Mouse (Mus musculus) gastrocnemius, adult 2 months (tissue): Measurements from ENCODE around the gene Hist1h4j. TPM values are rescaled to one million over a fixed set of nuclear protein-coding genes. Genes with fewer than 3 reads are reported as not detected.

ENCODE experiments used
- DNase-seq: peaks from one replicate; pipeline ENCODE4 v3.0.0; 2022
- H3K27ac ChIP-seq: fragments of 200-600 bp; 2 replicates; pipeline ENCODE4 v1.8.1; 2022; ENCODE audit warnings: mild to moderate bottlenecking
- H3K4me3 ChIP-seq: fragments of 200-600 bp; 2 replicates; pipeline ENCODE4 v1.8.1; 2022; ENCODE audit warnings: mild to moderate bottlenecking, moderate library complexity
- CTCF ChIP-seq: fragments of 200-600 bp; IDR thresholded peaks from 2 replicates; pipeline ENCODE4 v1.8.1; 2022; ENCODE audit warnings: antibody characterized with exemption, mild to moderate bottlenecking, moderate library complexity
- intact Hi-C: fragments of 180-260 bp; cut with DNase I; formaldehyde crosslinking; loops from one replicate; pipeline ENCODE4 v1.15.1; 2025
- long read RNA-seq, 2 experiments: library from polyadenylated mRNA; stranded (forward); transcript quantifications; one replicate each; pipeline ENCODE4 v2.0.0; 2021
- total RNA-seq, 2 experiments: library from RNA; stranded (reverse); gene quantifications; 2 replicates each; pipeline ENCODE4 v1.2.3; 2021

The Hist1h4j gene
- 1 to 10 TPM in 1 of 2 experiments, under 1 TPM in 1; 0.42 to 1.1 TPM for total RNA-seq
- long read RNA-seq, experiment 1: 0 reads
- long read RNA-seq, experiment 2: 0 reads

DNA sequence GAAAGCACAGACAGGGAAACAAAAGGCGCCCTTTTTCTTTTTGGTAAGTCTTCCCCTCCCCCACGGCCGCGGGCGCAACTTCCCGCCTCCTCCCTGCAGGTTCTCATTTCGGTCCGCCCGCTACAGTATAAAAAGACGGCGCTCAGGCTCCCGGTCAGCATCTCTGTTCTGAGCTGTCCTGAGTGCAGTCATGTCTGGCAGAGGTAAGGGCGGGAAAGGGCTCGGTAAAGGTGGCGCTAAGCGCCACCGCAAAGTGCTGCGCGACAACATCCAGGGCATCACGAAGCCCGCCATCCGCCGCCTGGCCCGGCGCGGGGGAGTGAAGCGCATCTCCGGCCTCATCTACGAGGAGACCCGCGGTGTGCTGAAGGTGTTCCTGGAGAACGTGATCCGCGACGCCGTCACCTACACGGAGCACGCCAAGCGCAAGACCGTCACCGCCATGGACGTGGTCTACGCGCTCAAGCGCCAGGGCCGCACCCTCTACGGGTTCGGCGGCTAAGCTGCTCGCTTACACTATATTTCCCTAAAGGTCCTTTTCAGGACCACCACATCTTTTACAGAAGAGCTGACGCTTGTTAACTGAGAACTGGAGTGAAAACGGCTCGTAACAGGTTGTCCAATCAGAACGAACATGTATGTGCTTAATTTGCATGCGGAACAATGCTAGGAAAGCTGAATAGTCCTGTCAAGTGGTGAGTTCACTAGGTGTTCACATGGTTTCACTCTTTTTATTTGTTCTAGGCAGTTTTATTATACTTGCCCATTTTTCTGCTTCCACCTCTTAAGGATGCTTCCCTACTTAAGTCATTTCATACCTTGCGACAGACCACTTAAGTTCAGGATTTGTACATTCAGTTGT lies at the start of gene Hist1h4j:
Gene Hist1h4j, plus strand, starts transcription at position 159 of the 862 bp plus-strand sequence.
- peak within 1 kb of the TSS; percentile 74 for H3K27ac ChIP-seq
- H3K4me3 ChIP-seq: peak within 1 kb of the TSS; percentile 74
- DNase-seq: peak; percentile 60
- intact Hi-C loops: loop anchor here (1.0 to 2.0 kb wide), 2 partner anchors 16 to 21 kb away; partner anchors contain the start of gene Hist1h4k

DNA sequence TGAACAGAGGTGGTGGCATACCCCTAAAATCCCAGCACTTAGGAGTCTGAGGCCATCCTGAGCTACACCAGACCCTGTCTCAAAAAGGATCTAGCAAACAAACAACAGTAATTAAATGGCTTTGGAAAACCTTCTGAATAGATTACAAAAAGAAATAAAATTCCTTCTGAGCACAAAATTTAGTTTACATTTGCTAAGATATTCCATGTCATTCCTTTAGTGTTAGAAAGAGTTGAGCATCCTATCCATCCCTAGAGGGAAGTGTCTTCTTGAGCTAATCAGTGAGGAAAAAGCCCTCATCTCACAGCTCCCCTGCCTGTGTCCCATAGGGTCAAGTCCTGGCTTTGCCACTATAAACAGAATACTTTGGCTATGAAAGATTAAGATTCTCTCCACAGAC lies 37.1 kb upstream of the Hist1h4j start, which contains the start of gene Olfr1359:
Gene Olfr1359, plus strand, starts transcription at position 301 of the 400 bp plus-strand sequence.
- intact Hi-C loops: no loop called here
- no peak for DNase-seq
- H3K27ac ChIP-seq: no peak within 1 kb of the TSS
- no peak for TF ChIP-seq CTCF
- H3K4me3 ChIP-seq: no peak within 1 kb of the TSS

DNA sequence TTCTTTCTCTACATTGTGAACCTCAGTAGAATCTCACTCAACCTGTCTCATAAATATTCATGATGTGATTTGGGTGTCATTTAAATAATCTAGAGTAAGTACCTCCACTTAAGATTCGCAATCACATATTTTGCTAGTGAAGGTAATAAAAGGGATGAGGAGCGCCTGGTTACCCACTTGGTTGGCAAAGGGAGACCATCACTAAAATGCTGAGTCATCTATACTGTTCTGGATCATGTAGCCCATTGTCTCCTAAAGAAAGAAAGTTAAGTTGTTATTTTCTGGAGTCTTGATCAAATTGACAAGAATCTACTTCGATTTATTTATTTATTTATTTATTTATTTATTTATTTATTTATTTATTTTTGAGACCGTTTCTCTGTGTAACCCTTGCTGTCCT lies 28.2 kb upstream of the Hist1h4j start:
- no peak overlapping the region for H3K27ac ChIP-seq
- no peak for TF ChIP-seq CTCF
- no peak overlapping the region for H3K4me3 ChIP-seq
- intact Hi-C loops: no loop called here
- no peak for DNase-seq

DNA sequence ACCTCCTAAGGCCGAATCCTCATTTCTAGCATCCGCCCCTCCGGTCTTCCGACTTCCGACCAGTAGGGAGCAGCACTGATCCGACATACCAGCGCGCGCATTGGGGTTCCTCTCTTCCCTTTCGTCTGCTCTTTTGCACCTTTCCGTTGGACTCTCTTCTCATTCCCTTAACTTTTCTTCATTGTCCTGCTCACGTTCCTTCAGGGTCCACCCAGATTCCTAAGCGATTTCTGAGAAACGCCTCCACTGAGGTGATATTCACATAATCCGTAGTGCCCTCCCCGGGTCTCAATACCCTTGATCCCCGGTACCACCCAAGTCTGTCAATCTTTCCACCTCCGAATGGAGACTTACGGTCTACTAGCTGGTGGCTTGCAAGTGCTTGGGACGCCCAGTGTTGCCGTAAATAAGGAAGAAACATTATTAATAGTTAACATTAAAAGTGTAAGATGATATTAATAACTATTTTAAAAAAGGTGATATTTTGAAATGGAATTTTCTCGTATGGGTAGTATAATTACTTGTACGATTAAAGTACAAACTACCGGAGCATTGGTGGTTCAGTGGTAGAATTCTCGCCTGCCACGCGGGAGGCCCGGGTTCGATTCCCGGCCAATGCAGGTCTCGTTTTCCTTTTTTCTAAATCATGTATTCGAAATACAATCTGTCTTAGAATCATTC lies 24.7 kb upstream of the Hist1h4j start:
- TF ChIP-seq CTCF: peak; percentile 92
- DNase-seq: peak; percentile 90
- peak overlapping the region; percentile 87 for H3K27ac ChIP-seq
- intact Hi-C loops: loop anchor here (5.0 to 10.0 kb wide), 5 partner anchors 75 to 1975 kb away; partner anchors contain the start of genes Hist1h1b, Hist1h2ac, Hist1h2af and Hist1h2an
- H3K4me3 ChIP-seq: peak overlapping the region; percentile 89

DNA sequence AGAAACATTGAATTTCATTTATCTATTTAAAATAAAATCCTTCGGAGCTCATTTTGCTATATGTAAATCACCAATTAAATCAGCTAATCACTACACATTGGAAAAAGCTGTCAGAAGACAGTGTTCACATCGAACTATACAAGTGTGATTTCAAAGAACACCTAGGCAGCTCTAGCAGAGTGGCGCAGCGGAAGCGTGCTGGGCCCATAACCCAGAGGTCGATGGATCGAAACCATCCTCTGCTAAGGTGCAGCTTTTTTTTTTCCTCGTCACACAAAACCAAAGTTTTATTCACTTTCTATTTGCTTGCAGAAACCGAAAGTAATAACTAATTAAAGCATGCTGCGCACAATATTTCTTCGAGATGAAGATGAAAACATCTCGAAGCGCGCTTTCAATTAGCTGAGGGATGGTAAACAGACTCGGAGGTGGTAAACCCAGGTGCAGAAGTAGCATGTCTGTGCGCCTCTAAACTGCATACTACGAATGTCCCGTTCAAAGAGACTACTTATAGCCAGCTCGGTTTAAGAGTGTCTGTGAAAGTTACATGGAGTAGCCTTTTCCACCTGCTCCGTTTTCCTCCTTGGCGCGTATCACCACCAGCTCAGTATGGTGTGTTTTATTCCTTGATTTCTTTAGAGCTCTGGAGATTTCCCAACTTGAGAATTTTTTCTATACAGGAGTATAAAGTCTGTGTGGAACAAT lies 23.9 kb upstream of the Hist1h4j start:
- no peak for TF ChIP-seq CTCF
- intact Hi-C loops: loop anchor here (5.0 to 10.0 kb wide), 5 partner anchors 74 to 1974 kb away; partner anchors contain the start of genes Hist1h1b, Hist1h2ac, Hist1h2af and Hist1h2an
- peak overlapping the region; percentile 87 for H3K27ac ChIP-seq

DNA sequence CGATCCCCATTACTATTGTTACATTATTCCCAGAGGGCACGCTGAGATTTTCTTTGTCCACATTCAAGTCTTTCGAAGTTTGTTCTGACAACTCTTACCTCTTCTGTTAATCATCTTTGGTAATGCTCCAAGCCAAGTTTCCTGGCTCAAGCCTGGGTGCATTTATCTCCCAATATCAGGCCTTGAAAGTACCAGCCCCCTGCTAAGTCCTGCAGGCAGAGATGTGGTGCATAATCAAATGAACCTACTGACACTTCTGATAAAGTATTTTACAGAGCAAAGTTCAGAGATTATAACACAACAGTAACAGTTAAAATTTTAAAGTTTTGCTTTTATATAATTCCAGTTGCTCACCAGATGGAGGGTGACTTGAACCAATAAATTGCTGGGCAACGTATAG lies 23.2 kb upstream of the Hist1h4j start:
- Histone ChIP-seq H3K27ac (no peak overlapping the region), H3K4me3 (peak overlapping the region; percentile 89)
- no peak for DNase-seq
- intact Hi-C loops: loop anchor here (5.0 to 10.0 kb wide), 5 partner anchors 73 to 1973 kb away; partner anchors contain the start of genes Hist1h1b, Hist1h2ac, Hist1h2af and Hist1h2an
- TF ChIP-seq CTCF: no peak

More for the DNA sequence above, 23.9 kb upstream of the Hist1h4j start:
- peak overlapping the region; percentile 89 for H3K4me3 ChIP-seq
- peak; percentile 70 for DNase-seq

DNA sequence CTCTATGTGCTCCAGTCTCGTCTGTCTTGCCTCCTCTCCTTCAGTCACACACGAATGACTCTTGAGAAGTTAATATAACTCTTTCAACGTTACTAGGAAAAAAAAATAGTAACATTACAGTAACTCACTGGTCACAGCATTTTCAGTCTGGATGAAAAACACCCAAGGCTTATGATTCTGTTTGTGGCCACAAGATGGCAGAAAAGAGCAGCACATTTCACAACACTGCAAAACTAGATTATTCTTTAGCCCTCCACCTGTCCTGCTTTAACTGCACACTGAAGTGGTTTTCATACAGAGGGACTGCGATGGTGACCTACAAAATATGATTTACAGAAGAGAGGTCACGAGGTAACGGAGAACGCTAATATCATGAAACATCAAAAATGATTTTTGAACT lies 20.1 kb upstream of the Hist1h4j start:
- intact Hi-C loops: loop anchor here (1.0 to 10.0 kb wide), 7 partner anchors 20 to 1970 kb away; partner anchors contain the start of genes Hist1h1b, Hist1h2ac, Hist1h2af and Hist1h2ak
- DNase-seq: peak; percentile 40
- TF ChIP-seq CTCF: peak; percentile 97
- no peak overlapping the region for H3K27ac ChIP-seq
- H3K4me3 ChIP-seq: peak overlapping the region; percentile 76

DNA sequence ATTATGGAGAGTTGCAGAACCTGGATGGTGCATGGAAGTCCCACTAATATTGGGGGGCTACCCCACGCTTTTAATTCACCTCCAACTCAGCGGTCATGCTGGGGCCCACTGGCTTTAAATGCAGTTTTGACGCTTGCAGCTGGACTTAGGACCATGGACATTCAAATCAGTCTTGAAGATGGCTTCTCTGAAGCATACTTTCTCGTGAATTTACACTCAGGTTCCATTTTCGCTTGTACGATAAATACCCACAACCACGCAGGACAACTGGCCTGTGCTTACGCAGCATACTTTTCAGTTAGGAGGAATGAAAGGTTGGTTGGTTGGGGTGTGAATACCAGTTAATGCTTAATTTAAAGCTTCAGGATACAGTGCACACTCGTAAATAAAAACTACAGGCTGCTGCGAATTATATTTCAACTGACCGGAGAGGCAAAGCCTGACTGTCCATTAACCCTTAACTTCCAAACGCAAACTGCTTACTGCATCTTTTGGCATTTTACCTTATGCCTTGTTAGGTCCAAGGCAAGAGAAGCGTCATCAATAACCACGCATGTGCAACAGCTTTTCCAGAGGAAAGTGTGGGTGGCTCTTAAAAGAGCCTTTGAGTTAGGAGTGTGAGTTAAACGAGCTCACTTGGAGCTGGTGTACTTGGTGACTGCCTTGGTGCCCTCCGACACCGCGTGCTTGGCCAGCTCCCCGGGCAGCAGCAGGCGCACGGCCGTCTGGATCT lies 19.6 kb upstream of the Hist1h4j start:
- intact Hi-C loops: loop anchor here (5.0 to 10.0 kb wide), 3 partner anchors 37 to 1970 kb away; partner anchors contain the start of genes Hist1h1b, Hist1h2ac, Hist1h2ak and Hist1h2an
- Histone ChIP-seq H3K4me3 (peak overlapping the region; percentile 76), H3K27ac (peak overlapping the region; percentile 77)
- no peak for DNase-seq
- TF ChIP-seq CTCF: no peak

DNA sequence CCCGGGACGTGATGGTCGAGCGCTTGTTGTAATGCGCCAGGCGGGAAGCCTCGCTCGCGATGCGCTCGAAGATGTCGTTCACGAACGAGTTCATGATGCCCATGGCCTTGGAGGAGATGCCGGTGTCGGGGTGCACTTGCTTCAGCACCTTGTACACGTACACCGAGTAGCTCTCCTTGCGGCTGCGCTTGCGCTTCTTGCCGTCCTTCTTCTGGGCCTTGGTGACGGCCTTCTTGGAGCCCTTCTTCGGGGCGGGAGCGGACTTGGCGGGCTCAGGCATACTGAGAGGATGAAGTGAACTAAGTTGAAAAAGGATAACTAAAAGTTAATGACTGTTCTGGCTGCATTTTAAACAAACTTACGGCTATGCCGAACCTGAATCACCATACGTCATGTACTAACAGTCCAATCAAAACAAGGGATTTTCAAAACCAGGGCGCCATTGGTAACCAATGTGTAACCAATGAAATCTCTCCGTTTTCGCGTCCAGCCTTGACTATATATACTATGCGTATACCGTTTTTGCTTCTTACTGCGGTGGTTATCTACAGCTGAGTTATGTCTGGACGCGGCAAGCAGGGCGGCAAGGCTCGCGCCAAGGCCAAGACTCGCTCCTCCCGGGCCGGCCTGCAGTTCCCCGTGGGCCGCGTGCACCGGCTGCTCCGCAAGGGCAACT lies 18.9 kb upstream of the Hist1h4j start, which contains the start of the genes Hist1h2bl and Hist1h2ai:
Gene Hist1h2bl, minus strand, starts transcription at position 280 of the 676 bp plus-strand sequence.
Gene Hist1h2ai, plus strand, starts transcription at position 559 of the 676 bp plus-strand sequence.
- H3K27ac ChIP-seq: peak within 1 kb of the TSS; percentile 77
- peak within 1 kb of the TSS; percentile 76 for H3K4me3 ChIP-seq
- peak; percentile 45 for DNase-seq
- intact Hi-C loops: loop anchor here (5.0 to 10.0 kb wide), 3 partner anchors 36 to 1969 kb away; partner anchors contain the start of genes Hist1h1b, Hist1h2ac, Hist1h2ak and Hist1h2an

DNA sequence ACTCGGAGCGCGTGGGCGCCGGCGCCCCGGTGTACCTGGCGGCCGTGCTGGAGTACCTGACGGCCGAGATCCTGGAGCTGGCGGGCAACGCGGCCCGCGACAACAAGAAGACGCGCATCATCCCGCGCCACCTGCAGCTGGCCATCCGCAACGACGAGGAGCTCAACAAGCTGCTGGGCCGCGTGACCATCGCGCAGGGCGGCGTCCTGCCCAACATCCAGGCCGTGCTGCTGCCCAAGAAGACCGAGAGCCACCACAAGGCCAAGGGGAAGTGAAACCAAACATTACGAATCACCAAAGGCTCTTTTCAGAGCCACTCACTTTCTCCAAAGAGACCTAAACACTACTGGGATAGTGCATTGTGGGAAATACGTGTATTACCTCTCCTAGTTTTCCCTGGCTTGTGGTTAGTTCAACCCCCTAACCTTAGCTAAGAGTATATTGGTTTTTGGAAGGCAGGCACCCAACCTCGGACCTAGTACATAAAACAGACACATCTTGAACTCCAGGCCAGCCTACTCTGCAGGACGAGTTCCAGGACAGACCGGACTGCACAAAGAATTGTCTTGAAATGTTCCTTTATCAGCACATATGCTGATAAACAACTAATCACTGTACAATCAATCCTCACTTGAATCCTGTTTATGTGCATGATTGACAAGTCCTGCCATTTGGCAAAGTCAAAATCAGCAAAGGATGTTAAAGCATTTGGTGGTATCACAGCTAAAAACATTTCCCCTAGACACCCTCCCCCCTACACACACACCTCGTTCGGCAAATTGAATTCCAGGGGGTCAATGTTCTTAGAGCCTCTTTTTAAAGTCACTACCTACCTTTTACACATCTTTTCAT lies 18.1 kb upstream of the Hist1h4j start:
- Histone ChIP-seq H3K4me3 (peak overlapping the region; percentile 76), H3K27ac (peak overlapping the region; percentile 77; the same call in 1 of the 2 replicates)
- peak; percentile 16 for DNase-seq
- intact Hi-C loops: loop anchor here (5.0 to 10.0 kb wide), 3 partner anchors 36 to 1968 kb away; partner anchors contain the start of genes Hist1h1b, Hist1h2ac, Hist1h2ak and Hist1h2an

DNA sequence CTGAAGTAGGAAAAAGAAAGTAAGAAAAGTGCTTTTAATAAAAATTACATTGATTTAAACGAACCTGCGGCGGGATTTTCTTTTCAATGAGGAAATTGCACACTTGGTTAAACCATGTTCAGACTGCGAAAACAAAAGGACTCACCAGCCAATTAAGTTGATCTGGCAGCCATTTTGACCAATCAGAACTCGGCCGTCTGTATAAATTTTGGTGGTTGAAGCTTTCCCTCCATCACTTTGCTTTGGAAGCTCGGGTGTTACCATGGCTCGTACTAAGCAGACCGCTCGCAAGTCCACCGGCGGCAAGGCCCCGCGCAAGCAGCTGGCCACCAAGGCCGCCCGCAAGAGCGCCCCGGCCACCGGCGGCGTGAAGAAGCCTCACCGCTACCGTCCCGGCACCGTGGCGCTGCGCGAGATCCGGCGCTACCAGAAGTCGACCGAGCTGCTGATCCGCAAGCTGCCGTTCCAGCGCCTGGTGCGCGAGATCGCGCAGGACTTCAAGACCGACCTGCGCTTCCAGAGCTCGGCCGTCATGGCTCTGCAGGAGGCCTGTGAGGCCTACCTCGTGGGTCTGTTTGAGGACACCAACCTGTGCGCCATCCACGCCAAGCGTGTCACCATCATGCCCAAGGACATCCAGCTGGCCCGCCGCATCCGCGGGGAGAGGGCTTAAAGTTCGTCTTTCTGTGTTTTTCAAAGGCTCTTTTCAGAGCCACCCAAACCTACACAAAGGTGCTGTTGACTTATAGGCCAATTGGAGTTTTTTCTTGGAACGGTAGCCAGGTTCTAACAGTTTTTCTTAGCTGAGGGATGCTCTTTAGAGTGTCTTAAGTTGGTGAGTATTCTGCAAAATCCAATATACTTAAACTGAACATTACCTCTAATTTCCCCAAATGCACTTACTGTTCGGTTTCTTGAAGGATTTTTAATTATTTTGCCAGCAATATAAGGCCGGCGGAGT lies 17.2 kb upstream of the Hist1h4j start, which contains the start of gene Hist1h3h:
Gene Hist1h3h, plus strand, starts transcription at position 263 of the 961 bp plus-strand sequence.
- intact Hi-C loops: loop anchor here (5.0 to 10.0 kb wide), 3 partner anchors 35 to 1967 kb away; partner anchors contain the start of genes Hist1h1b, Hist1h2ac, Hist1h2ak and Hist1h2an
- H3K4me3 ChIP-seq: peak within 1 kb of the TSS; percentile 76
- H3K27ac ChIP-seq: peak within 1 kb of the TSS; percentile 65; the same call in 1 of the 2 replicates
- peak; percentile 63 for DNase-seq
